Mouse (Mus musculus) embryonic facial prominence, embryonic 10.5 days (tissue): ENCODE measurements around the gene Mgat4b. TPM values are rescaled to one million over a fixed set of nuclear protein-coding genes. Genes with fewer than 3 reads are reported as not detected.
"Not testable (repeated sequence)": the region's sequence is repeated elsewhere in the genome, so short reads cannot be mapped to it uniquely, and the experiment has no call there.

ENCODE experiments used
- DNase-seq: peaks from one replicate; pipeline ENCODE4 v3.0.0-alpha.2; 2017; ENCODE audit warnings: low spot score
- H3K27ac ChIP-seq: fragments of 300-500 bp; sonication (generic); replicated peaks from 2 replicates; pipeline ENCODE4 v1.5.1; 2016; ENCODE audit warnings: mild to moderate bottlenecking
- H3K27me3 ChIP-seq: fragments of 300-500 bp; sonication (generic); replicated peaks from 2 replicates; pipeline ENCODE4 v1.6.1; 2016; ENCODE audit warnings: low read depth, mild to moderate bottlenecking; ENCODE audit not compliant: poor library complexity, severe bottlenecking
- H3K36me3 ChIP-seq: fragments of 300-500 bp; sonication (generic); replicated peaks from 2 replicates; pipeline ENCODE4 v1.6.1; 2016; ENCODE audit warnings: mild to moderate bottlenecking, moderate library complexity
- H3K4me1 ChIP-seq: fragments of 300-500 bp; sonication (generic); 2 replicates; pipeline ENCODE4 v1.6.1; 2016
- H3K4me3 ChIP-seq: fragments of 300-500 bp; sonication (generic); 2 replicates; pipeline ENCODE4 v1.5.1; 2016; ENCODE audit warnings: mild to moderate bottlenecking, moderate library complexity
- H3K9me3 ChIP-seq: fragments of 300-500 bp; sonication (generic); 2 replicates; pipeline ENCODE4 v1.6.1; 2016; ENCODE audit warnings: mild to moderate bottlenecking
- WGBS: fragments of 180-500 bp; shearing (Covaris S2); methylation state at CpG from one replicate; pipeline ENCODE4 v1.1.7; 2016; 5-methylcytosine and 5-hydroxymethylcytosine counted together
- polyA plus RNA-seq: library from polyadenylated mRNA; unstranded; fragments of >200 nt; fragmentation: Nextera tagmentation; extraction: Ambion mirVana; gene quantifications from 2 replicates; pipeline ENCODE4 v1.2.1, GENCODE M21; 2016

Gene Mgat4b
- 22.6 and 23.5 TPM in 2 replicates for polyA plus RNA-seq

GRCm38 (mm10) chr11:50210505-50211151 lies at the start of gene Mgat4b, which contains the start of gene Sqstm1:
Mgat4b (plus strand) TSS chr11:50210890.
Sqstm1 (minus strand) TSS chr11:50210827.
- DNase-seq = peak; percentile 87
- Histone ChIP-seq H3K27me3 (no peaks in the 10 kb centered on the region), H3K27ac (peak within 1 kb of the TSS; percentile 93), H3K4me3 (peak within 1 kb of the TSS; percentile 87), H3K9me3 (no peaks in the 10 kb centered on the region), H3K4me1 (peaks cover 22% of the 10 kb centered on the region), H3K36me3 (peaks cover 31% of the 10 kb centered on the region)
- WGBS = 1% methylated on average over 48 of the region's 48 CpGs

DNA sequence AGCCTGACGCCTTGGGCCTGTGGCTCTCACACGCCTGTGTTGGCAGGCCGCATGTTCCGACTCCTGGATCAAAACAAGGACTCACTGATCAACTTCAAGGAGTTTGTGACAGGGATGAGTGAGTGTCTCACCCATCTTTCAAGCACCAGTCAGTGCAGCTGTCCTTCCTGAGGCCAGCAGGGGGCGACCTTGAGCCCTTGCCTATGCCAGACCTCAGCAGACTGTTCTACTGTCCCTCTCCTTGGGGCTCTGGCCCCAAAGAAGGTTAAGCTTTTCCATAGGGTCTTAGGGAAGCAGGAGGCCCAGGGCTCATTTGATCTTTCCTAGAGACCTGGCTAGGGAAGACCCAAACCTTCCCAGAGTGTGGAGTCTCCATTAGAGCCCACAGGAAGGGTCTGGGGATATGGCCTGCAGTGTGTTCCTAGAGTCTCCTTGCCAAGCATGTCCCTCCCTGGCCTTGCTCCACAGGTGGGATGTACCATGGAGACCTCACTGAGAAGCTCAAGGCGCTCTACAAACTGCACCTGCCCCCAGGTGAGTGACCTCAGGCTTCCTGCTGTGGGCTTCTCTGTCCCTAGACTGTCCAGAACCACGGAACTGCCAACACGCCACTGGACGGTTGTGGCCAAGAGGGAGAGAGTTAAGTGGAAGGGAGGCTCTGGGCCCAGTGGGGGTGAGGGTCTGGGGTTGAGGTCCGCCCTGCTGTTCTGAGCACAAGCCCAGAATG lies 48.9 kb upstream of the Mgat4b start:
- peak; percentile 78 for DNase-seq
- H3K4me3 ChIP-seq = no peak overlapping the region
- 61% methylated on average over 10 of the region's 10 CpGs for WGBS
- no peaks in the 10 kb centered on the region for H3K9me3 ChIP-seq
- no peak overlapping the region for H3K27ac ChIP-seq
- H3K27me3 ChIP-seq = no peaks in the 10 kb centered on the region
- peaks cover 89% of the 10 kb centered on the region for H3K36me3 ChIP-seq
- no peaks in the 10 kb centered on the region; the same call in 1 of the 2 replicates for H3K4me1 ChIP-seq

- 95% methylated on average over 3 of the region's 3 CpGs for WGBS
- H3K27me3 ChIP-seq = no peaks in the 10 kb centered on the region
- H3K36me3 ChIP-seq = peaks cover 82% of the 10 kb centered on the region
- no peak overlapping the region for H3K27ac ChIP-seq
- DNase-seq = no peak
- H3K4me1 ChIP-seq = no peaks in the 10 kb centered on the region; the same call in 1 of the 2 replicates
- H3K4me3 ChIP-seq = no peak overlapping the region
- no peaks in the 10 kb centered on the region for H3K9me3 ChIP-seq
Measured at GRCm38 (mm10) chr11:50162338-50163050, 48.2 kb upstream of the Mgat4b start.

GRCm38 (mm10) chr11:50168352-50168751 lies 42.3 kb upstream of the Mgat4b start:
- H3K4me1 ChIP-seq = no peaks in the 10 kb centered on the region
- 90% methylated on average over 5 of the region's 5 CpGs for WGBS
- no peaks in the 10 kb centered on the region for H3K27me3 ChIP-seq
- peaks cover 69% of the 10 kb centered on the region for H3K36me3 ChIP-seq
- no peak for DNase-seq
- no peaks in the 10 kb centered on the region for H3K9me3 ChIP-seq
- H3K4me3 ChIP-seq = no peak overlapping the region
- no peak overlapping the region for H3K27ac ChIP-seq

DNA sequence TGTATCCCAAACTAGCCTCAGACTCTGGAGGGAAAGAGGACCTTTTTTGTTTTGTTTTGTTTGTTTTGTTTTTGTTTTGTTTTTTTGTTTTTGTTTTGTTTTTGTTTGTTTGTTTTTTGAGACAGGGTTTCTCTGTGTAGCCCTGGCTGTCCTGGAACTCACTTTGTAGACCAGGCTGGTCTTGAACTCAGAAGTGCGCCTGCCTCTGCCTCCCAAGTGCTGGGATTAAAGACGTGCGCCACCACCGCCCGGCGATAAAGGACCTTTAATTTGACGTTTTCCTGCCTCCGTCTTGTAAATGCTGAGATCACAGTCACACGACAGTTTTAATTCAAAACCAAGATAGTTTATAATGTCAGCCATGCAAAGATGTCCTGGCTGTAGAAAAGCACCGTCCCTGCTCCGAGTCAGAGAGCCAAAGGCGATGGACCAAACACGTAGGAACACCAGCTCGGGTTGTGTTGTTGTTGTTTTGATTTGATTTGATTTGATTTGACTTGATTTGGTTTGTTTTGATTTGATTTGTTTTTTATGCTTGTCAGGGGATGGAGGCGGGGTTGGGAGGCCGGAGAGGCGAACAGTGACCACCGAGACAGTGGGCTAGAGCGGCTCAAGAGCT lies 36.5 kb upstream of the Mgat4b start, which contains the start of gene Mrnip:
Gene Mrnip, plus strand, starts transcription at position 334 of the 619 bp plus-strand sequence.
- peak within 1 kb of the TSS; percentile 89 for H3K4me3 ChIP-seq
- H3K9me3 ChIP-seq, DNase-seq, H3K4me1 ChIP-seq, H3K27me3 ChIP-seq: not testable (repeated sequence)
- WGBS = 5% methylated on average over 19 of the region's 19 CpGs
- H3K36me3 ChIP-seq = peaks cover 46% of the 10 kb centered on the region
- H3K27ac ChIP-seq = peak within 1 kb of the TSS; percentile 89

DNA sequence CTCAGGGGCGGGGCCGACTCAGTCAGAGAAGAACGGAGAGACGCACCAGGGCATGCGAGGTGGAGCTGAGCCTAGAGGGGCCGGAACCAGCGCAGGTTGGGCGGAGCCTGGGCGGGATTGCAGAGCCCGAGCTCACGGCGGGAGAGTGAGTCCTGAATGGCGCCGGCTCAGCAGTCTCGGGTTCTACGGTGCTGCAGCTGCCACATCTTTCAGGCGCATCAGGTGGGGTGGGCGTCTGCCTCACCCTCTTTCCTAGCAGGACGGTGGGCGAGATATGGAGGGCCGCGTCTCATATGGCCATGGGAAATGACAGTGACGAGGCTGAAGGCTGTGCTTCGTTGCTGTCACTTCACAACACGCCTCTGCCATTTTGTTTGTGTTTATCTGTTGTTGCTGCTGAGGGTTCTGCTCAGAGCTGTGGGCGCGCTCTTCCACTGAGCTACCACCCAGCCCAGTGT lies 35.9 kb upstream of the Mgat4b start:
- DNase-seq = peak; percentile 98
- Histone ChIP-seq H3K36me3 (peaks cover 40% of the 10 kb centered on the region), H3K4me3 (peak overlapping the region; percentile 89), H3K4me1 (peaks cover 9% of the 10 kb centered on the region), H3K27me3 (no peaks in the 10 kb centered on the region), H3K27ac (peak overlapping the region; percentile 89), H3K9me3 (no peaks in the 10 kb centered on the region)
- under 1% methylated on average over 27 of the region's 27 CpGs for whole genome bisulfite sequencing

- peaks cover 28% of the 10 kb centered on the region for H3K36me3 ChIP-seq
- no peak overlapping the region for H3K4me3 ChIP-seq
- H3K27me3 ChIP-seq = no peaks in the 10 kb centered on the region
- DNase-seq = no peak
- no peak overlapping the region for H3K27ac ChIP-seq
- no peaks in the 10 kb centered on the region for H3K9me3 ChIP-seq
- WGBS = 88% methylated on average over 3 of the region's 3 CpGs
- peaks cover 9% of the 10 kb centered on the region for H3K4me1 ChIP-seq
Measured at GRCm38 (mm10) chr11:50176351-50176750, 34.3 kb upstream of the Mgat4b start.

- no peak overlapping the region for H3K27ac ChIP-seq
- 81% methylated on average over 6 of the region's 6 CpGs for WGBS
- no peaks in the 10 kb centered on the region for H3K9me3 ChIP-seq
- peaks cover 9% of the 10 kb centered on the region for H3K4me1 ChIP-seq
- DNase-seq = no peak
- peaks cover 21% of the 10 kb centered on the region for H3K36me3 ChIP-seq
- no peak overlapping the region for H3K4me3 ChIP-seq
- H3K27me3 ChIP-seq = no peaks in the 10 kb centered on the region
Measured at GRCm38 (mm10) chr11:50177111-50177510, 33.6 kb upstream of the Mgat4b start.

DNA sequence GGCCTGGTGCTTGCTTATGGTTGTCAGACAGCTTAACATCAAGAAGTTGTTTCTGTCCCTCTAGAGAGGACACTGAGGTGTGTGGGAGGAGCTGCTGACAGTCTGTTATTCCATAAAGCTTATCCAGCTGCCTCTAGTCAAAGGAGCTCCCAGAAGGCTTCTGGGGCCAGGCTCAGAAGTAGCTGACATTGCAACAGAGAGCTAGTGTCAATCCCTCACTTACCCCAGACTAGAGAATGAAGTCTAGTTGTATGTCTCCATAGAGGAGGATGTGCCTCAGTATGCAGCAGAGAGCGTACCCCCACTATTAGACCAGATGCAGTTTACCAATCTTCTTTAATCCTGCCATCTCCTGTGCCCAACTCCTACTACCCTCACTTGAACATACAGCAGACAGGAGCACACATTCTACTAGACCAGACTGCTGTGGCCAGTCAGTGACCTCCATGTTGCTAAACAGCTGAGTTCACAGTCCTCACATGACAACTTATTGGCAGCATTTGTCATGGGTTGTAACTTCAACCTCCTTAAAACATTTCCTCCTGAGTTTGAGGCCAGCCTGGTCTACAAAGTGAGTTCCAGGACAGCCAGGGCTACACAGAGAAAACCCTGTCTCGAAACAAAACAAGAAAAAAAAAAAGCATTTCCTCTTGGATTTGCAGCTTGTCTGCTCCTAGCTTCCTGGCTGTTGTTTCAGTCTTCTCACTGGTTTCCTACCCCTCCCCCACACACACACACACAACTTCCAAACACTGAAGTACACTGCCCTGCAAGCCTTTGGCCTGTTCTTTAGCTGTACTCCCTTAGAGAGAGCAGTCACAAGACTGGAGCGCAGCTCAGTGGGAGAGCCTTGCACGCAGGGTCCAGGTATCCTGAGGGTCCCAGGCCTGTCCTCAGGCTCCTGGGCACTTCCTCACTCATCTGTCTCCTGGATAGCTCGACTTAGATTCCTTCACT lies 31.9 kb upstream of the Mgat4b start:
- peaks cover 33% of the 10 kb centered on the region for H3K36me3 ChIP-seq
- H3K27ac ChIP-seq = no peak overlapping the region
- no peak for DNase-seq
- H3K27me3 ChIP-seq = no peaks in the 10 kb centered on the region
- peaks cover 9% of the 10 kb centered on the region for H3K4me1 ChIP-seq
- 73% methylated on average over 5 of the region's 5 CpGs for WGBS
- H3K9me3 ChIP-seq = no peaks in the 10 kb centered on the region
- H3K4me3 ChIP-seq = no peak overlapping the region

- H3K4me1 ChIP-seq = peaks cover under 1% of the 10 kb centered on the region; the same call in 1 of the 2 replicates
- peaks cover 41% of the 10 kb centered on the region for H3K36me3 ChIP-seq
- H3K9me3 ChIP-seq = no peaks in the 10 kb centered on the region
- DNase-seq = no peak
- no peaks in the 10 kb centered on the region for H3K27me3 ChIP-seq
- H3K27ac ChIP-seq = no peak overlapping the region
- no peak overlapping the region for H3K4me3 ChIP-seq
- 75% methylated on average over 6 of the region's 6 CpGs for WGBS
Measured at GRCm38 (mm10) chr11:50180478-50181231, 30.0 kb upstream of the Mgat4b start.

- H3K27me3 ChIP-seq = no peaks in the 10 kb centered on the region
- 92% methylated on average over 4 of the region's 4 CpGs for WGBS
- H3K27ac ChIP-seq = no peak overlapping the region
- no peaks in the 10 kb centered on the region for H3K4me1 ChIP-seq
- peaks cover 36% of the 10 kb centered on the region for H3K36me3 ChIP-seq
- H3K9me3 ChIP-seq = no peaks in the 10 kb centered on the region
- H3K4me3 ChIP-seq = no peak overlapping the region
- no peak for DNase-seq
Measured at GRCm38 (mm10) chr11:50182702-50183101, 28.0 kb upstream of the Mgat4b start.
